Mouse (Mus musculus) brown adipose tissue, adult 24 weeks (tissue): Measurements from ENCODE around the gene Ppa1. TPM values are rescaled to one million over a fixed set of nuclear protein-coding genes. Genes with fewer than 3 reads are reported as not detected.

ENCODE experiments used
- H3K27ac ChIP-seq: fragments of 200-500 bp; replicated peaks from 2 replicates; pipeline ENCODE4 v1.5.1; 2012; ENCODE audit warnings: low read depth, mild to moderate bottlenecking, low read length
- H3K4me1 ChIP-seq: fragments of 200-500 bp; 2 replicates; pipeline ENCODE4 v1.6.1; 2012; ENCODE audit warnings: low read length, mixed read lengths; ENCODE audit not compliant: control insufficient read depth, insufficient read depth, insufficient read length
- H3K4me3 ChIP-seq: fragments of 200-500 bp; 2 replicates; pipeline ENCODE4 v1.5.1; 2012; ENCODE audit warnings: low read depth, mild to moderate bottlenecking, low read length, moderate library complexity; ENCODE audit not compliant: insufficient read depth
- polyA plus RNA-seq: library from polyadenylated mRNA; stranded (reverse); fragments of >200 nt; gene quantifications from 2 replicates; pipeline ENCODE4 v1.2.4, GENCODE M21; 2012; ENCODE audit not compliant: missing spikeins, insufficient read depth, insufficient read length

Ppa1 gene
- polyA plus RNA-seq, 1 experiment: 188 TPM

DNA sequence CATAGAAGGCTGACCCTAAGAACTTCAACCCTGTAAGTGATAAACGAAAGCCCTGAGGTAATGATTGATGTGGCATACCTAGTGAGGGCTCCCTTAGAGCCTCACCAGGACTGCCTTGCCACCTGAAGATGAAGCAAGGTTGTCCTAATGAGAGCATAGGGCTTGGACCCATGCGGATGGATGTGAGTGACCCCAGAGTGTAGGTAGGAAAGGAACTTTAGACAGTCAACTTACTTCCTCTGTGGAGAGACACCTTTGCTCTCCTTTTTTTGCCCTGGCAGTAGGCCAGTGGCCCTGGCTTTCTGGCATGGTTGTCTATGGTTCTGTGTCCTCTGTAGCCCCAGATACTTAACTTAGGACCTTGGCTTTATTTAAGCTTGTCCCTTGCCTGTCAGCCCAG, 48.7 kb downstream of the Ppa1 start:
- Histone ChIP-seq H3K4me1 (peaks cover 7% of the 10 kb centered on the region), H3K27ac (peak overlapping the region; percentile 94), H3K4me3 (peak overlapping the region; percentile 80)

DNA sequence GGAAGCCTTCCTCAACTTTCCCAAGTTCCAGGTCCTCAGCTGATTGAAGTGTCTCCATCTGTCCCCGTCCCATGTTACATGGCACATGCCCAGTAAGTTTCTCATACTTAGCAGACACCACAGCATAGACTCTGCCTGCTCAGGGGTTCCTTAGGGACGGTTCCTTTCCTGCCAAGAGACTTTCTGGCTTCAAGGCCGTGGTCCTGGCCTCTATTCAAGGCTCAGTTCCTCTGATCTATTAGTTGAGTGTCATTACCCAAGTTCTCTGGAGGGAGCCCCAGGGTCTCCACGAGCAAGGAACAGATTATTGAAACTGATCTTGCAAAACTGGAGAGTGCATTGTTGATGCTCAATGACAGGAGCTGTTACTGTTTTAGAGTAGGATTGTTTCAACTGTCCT, 56.3 kb downstream of the Ppa1 start:
- Histone ChIP-seq H3K27ac (no peak overlapping the region), H3K4me3 (no peak overlapping the region), H3K4me1 (no peaks in the 10 kb centered on the region; the same call in 1 of the 2 replicates)

DNA sequence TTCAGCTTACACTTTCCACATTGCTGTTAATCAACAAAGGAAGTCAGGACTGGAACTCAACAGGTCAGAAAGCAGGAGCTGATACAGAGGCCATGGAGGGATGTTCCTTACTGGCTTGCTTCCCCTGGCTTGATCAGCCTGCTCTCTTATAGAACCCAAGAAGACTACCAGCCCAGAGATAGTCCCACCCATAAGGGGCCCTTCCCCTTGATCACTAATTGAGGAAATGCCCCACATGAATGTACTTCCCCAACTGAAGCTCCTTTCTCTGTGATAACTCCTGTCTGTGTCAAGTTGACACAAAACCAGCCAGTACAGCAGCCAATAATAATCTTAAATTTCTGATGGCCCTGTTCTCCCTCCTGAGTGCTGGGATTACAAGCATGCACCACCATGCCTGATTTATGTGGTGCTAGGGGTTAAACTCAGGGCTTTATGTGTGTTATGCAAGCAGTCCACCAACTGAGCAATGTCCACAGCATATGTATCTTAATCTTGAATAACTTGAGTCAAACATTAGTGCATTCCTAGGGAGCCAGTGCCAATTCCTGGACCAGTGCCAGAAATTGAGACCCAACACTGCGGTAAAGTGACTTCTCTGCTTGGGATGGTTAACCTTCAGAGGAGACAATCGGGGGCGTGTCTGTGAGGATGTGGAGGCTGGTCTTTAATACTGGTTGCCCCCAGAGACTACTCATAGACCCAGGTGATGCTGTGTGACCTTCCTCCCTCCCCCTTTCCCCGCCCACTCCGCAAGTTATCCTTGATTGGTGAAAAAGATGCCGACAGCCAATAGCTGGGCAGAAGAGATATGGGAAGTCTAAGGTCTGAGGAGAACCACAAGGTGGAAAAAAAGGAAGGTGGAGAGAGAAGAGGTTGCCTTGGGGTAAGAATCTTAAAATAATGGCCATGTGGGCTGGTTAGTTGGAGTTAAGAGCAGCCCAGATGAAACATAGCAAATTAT, 58.3 kb downstream of the Ppa1 start:
- Histone ChIP-seq H3K4me1 (no peaks in the 10 kb centered on the region; the same call in 1 of the 2 replicates), H3K27ac (no peak overlapping the region), H3K4me3 (no peak overlapping the region)

DNA sequence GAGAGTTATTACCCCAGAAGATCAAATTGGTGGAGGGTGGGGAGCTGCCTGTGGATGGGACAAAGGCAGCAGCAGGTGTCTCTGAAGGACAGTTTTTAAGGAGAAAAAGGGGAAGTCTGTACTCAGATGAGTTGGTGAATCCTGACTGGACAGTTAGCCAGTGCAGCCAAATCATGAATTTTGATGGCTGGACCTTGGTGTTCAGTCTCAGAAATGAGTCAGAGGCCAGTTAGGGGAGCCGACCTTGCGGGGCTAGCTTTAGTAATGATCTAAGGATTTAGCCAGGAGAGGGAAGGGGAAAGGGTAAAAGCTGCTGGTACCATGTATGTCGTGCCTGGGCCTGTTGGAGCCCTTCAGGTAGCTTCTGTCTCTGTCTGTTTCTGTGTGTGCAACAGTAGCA, 65.2 kb downstream of the Ppa1 start:
- no peak overlapping the region for H3K27ac ChIP-seq

DNA sequence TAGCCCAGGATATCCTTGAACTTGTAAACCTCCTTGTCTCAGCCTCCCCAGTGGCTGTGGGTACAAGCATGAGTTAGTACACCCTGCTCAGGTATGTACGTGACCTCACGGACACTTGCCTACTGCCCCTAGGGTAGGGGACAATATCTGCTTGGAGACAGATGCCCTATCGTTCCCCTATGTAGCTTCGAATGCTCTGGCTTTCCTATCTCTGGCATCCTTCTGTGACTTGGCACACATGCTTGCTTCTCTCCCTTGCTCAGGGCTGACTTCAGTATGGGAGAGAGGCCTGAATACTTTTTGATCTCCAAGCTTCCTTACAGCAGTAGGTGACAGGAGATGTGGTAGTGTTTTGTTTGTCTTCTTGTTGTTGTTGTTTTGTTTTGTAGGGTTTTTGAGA, 65.8 kb downstream of the Ppa1 start:
- Histone ChIP-seq H3K4me1 (0 out of 2 replicates have a peak, but pooled peaks cover 2% of the 10 kb centered on the region), H3K27ac (no peak overlapping the region), H3K4me3 (no peak overlapping the region)

More for the DNA sequence above, 65.2 kb downstream of the Ppa1 start:
- no peak overlapping the region for H3K4me3 ChIP-seq
- H3K4me1 ChIP-seq: 0 out of 2 replicates have a peak, but pooled peaks cover 2% of the 10 kb centered on the region

DNA sequence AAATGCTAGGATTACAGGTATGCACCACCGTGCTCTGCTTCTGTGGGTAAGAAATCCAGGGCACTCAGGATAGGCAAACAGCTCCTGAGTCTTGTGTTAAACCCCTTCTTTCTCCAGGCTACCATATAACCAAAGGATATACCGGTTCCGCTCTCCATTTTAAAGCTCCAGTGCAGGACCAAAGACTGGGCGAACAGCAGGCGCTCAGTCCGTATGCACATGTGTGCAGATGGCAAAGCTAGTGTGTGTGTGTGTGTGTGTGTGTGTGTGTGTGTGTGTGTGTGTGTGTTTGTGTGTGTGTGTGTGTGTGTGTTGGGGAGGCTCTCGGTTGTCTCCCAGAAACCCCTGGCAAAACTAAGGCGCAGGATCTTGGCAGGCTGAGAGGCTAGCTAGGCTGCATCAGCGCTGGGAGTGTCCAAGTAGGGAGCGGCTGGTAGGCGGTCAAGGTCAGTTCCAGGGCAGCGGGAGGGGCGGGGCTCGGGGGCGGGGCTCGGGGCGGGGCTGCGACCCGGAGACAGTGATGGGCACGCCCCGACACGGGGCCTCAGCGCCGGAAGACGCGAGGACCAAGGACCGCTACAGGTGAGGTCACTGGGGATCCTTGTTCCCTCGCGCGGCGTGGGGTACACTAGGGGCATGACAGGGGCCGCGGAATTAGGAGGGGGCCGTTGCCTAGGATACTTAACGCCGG, 66.6 kb downstream of the Ppa1 start, which contains the start of gene Aifm2:
Aifm2 (plus strand) TSS at position 493 of the 691 bp plus-strand sequence.
- Histone ChIP-seq H3K4me1 (0 out of 2 replicates have a peak, but pooled peaks cover 2% of the 10 kb centered on the region), H3K27ac (peak within 1 kb of the TSS; percentile 97), H3K4me3 (peak within 1 kb of the TSS; percentile 90)

DNA sequence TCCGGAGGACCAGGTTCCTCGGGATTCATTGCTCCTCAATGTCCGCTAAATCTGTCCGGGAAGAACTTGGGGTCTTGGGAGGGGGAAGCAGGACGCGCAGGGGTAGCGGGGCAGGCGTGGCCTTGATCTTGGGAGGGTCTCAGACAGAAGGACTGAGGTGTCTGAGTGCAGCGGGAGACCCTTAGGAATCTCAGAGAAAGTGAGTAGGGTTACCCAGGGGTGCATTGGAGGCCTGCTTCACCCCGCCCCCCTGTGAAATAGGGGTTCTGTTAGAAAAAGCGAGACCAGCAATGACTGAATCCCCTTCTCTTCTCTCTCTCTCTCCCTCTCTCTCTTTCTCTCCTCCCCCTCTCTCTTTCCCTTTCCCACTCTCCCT, 67.1 kb downstream of the Ppa1 start:
- peak overlapping the region; percentile 97 for H3K27ac ChIP-seq

DNA sequence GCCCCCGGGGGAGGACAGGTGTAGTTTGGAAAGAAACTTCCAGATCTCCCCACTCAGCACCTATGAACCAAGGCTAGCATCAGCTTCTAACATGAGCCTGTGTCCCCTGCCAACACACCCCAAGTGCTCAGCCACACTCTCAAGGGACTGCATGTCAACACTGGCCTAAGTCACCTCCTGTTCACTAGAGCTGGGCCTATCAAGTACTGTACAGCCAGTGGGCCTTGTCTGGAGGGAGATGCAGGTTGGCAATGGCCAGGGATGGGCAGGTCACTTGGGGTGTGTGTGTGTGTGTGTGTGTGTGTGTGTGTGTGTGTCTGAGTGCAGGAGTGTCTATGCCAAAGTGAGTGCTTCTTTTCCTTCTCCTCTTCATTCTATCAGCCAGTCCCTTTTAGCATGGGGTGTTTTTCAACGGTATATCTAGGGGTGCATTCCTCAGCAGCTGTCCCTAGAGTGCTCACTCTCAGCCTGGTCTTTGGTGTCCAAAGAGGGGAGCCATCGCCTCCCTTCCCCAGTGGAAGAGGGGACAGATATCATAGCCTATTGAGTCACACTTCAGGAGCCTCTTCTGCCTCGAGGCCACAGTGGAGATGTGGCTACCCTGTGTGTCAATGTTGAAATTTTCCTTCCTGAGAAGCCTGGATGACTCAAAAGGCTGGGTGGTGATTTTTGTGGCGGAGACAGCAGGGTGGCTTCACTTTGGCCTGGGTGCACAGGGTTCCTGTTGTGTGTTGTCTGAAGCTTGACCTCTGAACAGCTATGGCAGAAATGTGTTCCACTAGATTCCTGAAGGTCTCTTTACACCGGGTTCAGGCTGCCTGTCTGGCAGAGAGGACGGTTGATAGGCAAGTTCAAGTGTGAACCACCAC, 67.9 kb downstream of the Ppa1 start:
- Histone ChIP-seq H3K4me3 (peak overlapping the region; percentile 90), H3K27ac (peak overlapping the region; percentile 97), H3K4me1 (0 out of 2 replicates have a peak, but pooled peaks cover 2% of the 10 kb centered on the region)

More for the DNA sequence above, 67.1 kb downstream of the Ppa1 start:
- Histone ChIP-seq H3K4me3 (peak overlapping the region; percentile 90), H3K4me1 (0 out of 2 replicates have a peak, but pooled peaks cover 2% of the 10 kb centered on the region)

DNA sequence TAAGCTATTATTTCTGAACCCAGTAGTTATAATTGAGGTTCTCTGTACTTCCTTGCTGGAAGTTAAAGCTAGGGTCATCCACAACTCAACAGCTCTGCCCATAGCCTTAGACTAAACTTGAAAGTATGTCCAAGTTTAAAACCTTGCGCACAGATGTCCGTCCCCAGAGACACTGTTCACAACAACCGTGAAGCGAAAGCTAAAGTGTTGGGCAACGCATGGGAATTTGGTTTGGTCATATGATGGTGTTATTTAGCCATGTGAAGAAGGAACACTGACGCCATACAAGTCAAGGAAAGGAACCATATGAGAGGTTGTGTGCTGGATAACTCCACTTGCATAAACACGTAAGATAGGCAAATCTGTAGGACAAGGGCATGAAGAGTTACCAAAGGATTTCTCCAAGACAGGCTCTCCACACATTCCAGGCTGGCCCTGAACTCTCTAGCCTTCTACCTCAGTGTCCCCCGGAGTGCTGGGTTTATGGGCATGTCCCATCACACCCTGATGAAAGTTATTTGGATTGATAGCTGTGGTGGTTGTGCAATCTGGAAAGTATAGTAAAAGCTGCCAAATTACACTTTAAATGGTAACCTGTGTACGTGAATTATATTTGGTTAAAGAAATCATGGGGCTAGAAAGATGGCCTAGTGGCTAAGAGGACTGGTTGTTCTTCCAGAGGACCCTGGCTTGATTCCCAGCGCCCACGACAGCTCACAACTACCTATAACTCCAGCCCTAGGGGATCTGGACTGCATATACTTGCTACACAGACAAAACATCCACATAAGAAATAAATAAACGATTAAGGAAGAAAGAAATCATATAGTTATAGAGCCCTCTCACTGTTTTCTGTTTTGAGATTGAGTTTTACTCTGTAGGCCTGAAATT, 69.3 kb downstream of the Ppa1 start:
- peaks cover 7% of the 10 kb centered on the region for H3K4me1 ChIP-seq
- no peak overlapping the region for H3K4me3 ChIP-seq
- H3K27ac ChIP-seq: peak overlapping the region; percentile 97

DNA sequence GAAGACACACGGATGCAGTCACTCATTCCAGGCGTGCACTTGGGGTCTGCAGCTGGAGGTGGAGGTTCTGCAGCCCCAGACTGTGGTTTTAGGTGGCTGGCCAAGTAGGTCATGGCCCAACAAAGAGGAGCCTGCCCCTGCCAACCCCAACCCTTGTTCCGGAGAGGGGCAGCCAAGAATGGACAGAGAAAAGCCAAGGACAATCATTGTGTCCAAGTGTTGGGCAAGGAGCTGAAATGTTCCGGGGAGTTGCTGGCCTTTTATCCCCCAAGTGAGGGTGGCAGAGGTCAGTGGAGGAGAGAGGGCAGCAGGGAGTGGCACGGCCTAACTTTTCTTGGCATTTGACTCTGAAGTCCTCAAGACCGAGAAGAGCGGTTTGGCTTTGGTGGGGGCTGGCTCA, 72.0 kb downstream of the Ppa1 start:
- peaks cover 8% of the 10 kb centered on the region for H3K4me1 ChIP-seq
- peak overlapping the region; percentile 24; the same call in 1 of the 2 replicates for H3K4me3 ChIP-seq
- H3K27ac ChIP-seq: peak overlapping the region; percentile 95

DNA sequence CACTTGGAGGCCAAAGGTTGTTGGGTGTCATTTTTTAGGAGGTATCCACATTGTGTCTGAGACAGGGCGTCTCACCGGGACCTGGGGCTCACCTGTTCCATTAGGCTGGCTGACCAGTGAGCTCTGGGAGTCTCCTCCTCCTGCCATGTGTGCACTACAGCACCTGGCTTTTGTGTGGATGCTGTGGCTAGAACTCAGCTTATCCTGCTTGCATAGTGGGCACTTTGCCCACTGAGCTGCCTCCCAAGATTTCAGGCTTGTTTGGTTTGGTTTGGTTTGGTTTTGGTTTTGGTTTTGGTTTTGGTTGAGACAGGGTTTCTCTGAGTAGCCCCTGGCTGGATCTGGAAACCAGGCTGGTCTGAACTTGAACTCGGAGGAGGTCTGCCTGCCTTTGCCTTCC, 73.9 kb downstream of the Ppa1 start:
- Histone ChIP-seq H3K4me3 (no peak overlapping the region), H3K4me1 (peaks cover 8% of the 10 kb centered on the region), H3K27ac (peak overlapping the region; percentile 95)

DNA sequence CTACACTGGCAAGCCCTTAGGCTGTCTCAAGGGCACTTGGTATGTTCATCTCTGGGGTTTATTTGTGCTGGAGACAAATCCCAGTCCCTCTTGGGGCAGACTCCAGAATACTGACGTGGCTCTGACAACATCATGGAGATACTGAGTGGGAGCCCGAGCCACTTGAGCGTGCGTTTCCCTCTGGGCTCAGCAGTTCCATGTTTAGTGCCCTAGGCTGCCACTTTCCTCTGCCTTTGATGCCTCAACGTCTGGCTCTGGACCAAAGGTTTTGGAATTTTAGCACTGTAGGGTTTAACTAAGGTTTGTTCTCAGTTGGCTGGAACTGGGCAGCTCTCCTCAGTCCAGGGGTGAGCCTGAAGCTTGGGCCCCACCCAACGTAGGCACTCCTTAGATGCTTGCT, 74.9 kb downstream of the Ppa1 start:
- Histone ChIP-seq H3K4me3 (no peak overlapping the region), H3K27ac (peak overlapping the region; percentile 76), H3K4me1 (peaks cover 8% of the 10 kb centered on the region)
